Mouse (Mus musculus) small intestine, adult 2 months (tissue): ENCODE measurements at regions not wholly inside any gene's neighbourhood (a gene's known extent, or its start where the extent isn't known, plus 50 kb on each side); places are given as distances from the start of the nearest gene placed in this dataset.

ENCODE experiments used
- H3K27ac ChIP-seq: fragments of 200-500 bp; 2 replicates; pipeline ENCODE4 v1.5.1; 2012; ENCODE audit warnings: low read depth, low read length, control low read depth, inconsistent platforms; ENCODE audit not compliant: insufficient read depth
- H3K27me3 ChIP-seq: fragments of 200-500 bp; 2 replicates; pipeline ENCODE4 v1.6.1; 2012; ENCODE audit warnings: mild to moderate bottlenecking, moderate library complexity, low read length, inconsistent platforms; ENCODE audit not compliant: control insufficient read depth, insufficient read depth
- H3K36me3 ChIP-seq: fragments of 200-500 bp; 2 replicates; pipeline ENCODE4 v1.6.1; 2012; ENCODE audit warnings: mild to moderate bottlenecking, low read length, control low read depth, inconsistent platforms; ENCODE audit not compliant: control insufficient read depth, insufficient read depth
- H3K4me1 ChIP-seq: fragments of 200-500 bp; 2 replicates; pipeline ENCODE4 v1.6.1; 2012; ENCODE audit warnings: low read length, inconsistent platforms, mixed read lengths; ENCODE audit not compliant: control insufficient read depth, insufficient read depth, insufficient read length
- H3K4me3 ChIP-seq: fragments of 200-500 bp; 2 replicates; pipeline ENCODE4 v1.5.1; 2012; ENCODE audit warnings: low read depth, mild to moderate bottlenecking, control low read depth, inconsistent platforms, low read length, moderate library complexity
- CTCF ChIP-seq: fragments of 200-500 bp; IDR thresholded peaks from 2 replicates; pipeline ENCODE4 v1.5.1; 2012; ENCODE audit warnings: low read depth, mild to moderate bottlenecking, control low read depth, inconsistent platforms, low read length, moderate library complexity, mixed read lengths; ENCODE audit not compliant: insufficient replicate concordance, insufficient read length; ENCODE audit errors: extremely low read depth
- POLR2A ChIP-seq: fragments of 200-500 bp; IDR thresholded peaks from 2 replicates; pipeline ENCODE4 v1.6.1; 2012; ENCODE audit warnings: low read depth, mild to moderate bottlenecking, control low read depth, inconsistent platforms, low read length, moderate library complexity
- WGBS: fragments of 180-500 bp; shearing (Covaris S2); methylation state at CpG from one replicate; pipeline ENCODE4 v1.1.7; 2018; 5-methylcytosine and 5-hydroxymethylcytosine counted together

GRCm38 (mm10) chr7:115129001-115129400, 385.5 kb downstream of the Insc start:
- Histone ChIP-seq H3K36me3 (no peaks in the 10 kb centered on the region), H3K4me3 (no peak overlapping the region), H3K27me3 (no peaks in the 10 kb centered on the region), H3K4me1 (no peaks in the 10 kb centered on the region), H3K27ac (no peak overlapping the region)
- TF ChIP-seq CTCF (no peak), POLR2A (no peak)
- 55% methylated on average over 3 of the region's 3 CpGs for WGBS

- TF ChIP-seq POLR2A (no peak), CTCF (no peak)
- no peaks in the 10 kb centered on the region for H3K36me3 ChIP-seq
- H3K4me3 ChIP-seq = no peak overlapping the region
- no peaks in the 10 kb centered on the region for H3K4me1 ChIP-seq
- no peak overlapping the region for H3K27ac ChIP-seq
- no peaks in the 10 kb centered on the region for H3K27me3 ChIP-seq
- WGBS = 68% methylated on average over 10 of the region's 10 CpGs
Observed at GRCm38 (mm10) chr7:115131259-115131969, 387.9 kb downstream of the Insc start.

- no peak for TF ChIP-seq CTCF
- TF ChIP-seq POLR2A = no peak
- no peak overlapping the region for H3K4me3 ChIP-seq
- H3K4me1 ChIP-seq = no peaks in the 10 kb centered on the region
- no peaks in the 10 kb centered on the region for H3K27me3 ChIP-seq
- 41% methylated on average over 11 of the region's 11 CpGs for WGBS
- H3K27ac ChIP-seq = no peak overlapping the region
- H3K36me3 ChIP-seq = no peaks in the 10 kb centered on the region
Observed at GRCm38 (mm10) chr7:115131970-115132551, 388.6 kb downstream of the Insc start.

- Histone ChIP-seq H3K27ac (no peak overlapping the region), H3K4me3 (no peak overlapping the region), H3K27me3 (no peaks in the 10 kb centered on the region), H3K4me1 (no peaks in the 10 kb centered on the region), H3K36me3 (no peaks in the 10 kb centered on the region)
- no peak for TF ChIP-seq CTCF
- no peak for TF ChIP-seq POLR2A
- WGBS = 51% methylated on average over 3 of the region's 3 CpGs
Observed at GRCm38 (mm10) chr7:115132595-115132994, 389.1 kb downstream of the Insc start.

GRCm38 (mm10) chr7:115134926-115135575, 391.6 kb downstream of the Insc start:
- WGBS = 84% methylated on average over 3 of the region's 3 CpGs

GRCm38 (mm10) chr7:115140286-115140685, 396.8 kb downstream of the Insc start:
- Histone ChIP-seq H3K36me3 (no peaks in the 10 kb centered on the region), H3K27me3 (no peaks in the 10 kb centered on the region), H3K27ac (no peak overlapping the region), H3K4me1 (no peaks in the 10 kb centered on the region), H3K4me3 (no peak overlapping the region)
- TF ChIP-seq POLR2A (no peak), CTCF (no peak)
- 74% methylated on average over 3 of the region's 3 CpGs for WGBS

More at GRCm38 (mm10) chr7:115134926-115135575, 391.6 kb downstream of the Insc start:
- Histone ChIP-seq H3K4me1 (no peaks in the 10 kb centered on the region), H3K36me3 (no peaks in the 10 kb centered on the region), H3K27ac (no peak overlapping the region), H3K27me3 (no peaks in the 10 kb centered on the region), H3K4me3 (no peak overlapping the region)
- TF ChIP-seq CTCF (no peak), POLR2A (no peak)

GRCm38 (mm10) chr7:115142163-115142562, 398.7 kb downstream of the Insc start:
- H3K4me1 ChIP-seq = no peaks in the 10 kb centered on the region
- no peaks in the 10 kb centered on the region for H3K27me3 ChIP-seq
- no peak overlapping the region for H3K27ac ChIP-seq
- no peak for TF ChIP-seq POLR2A
- TF ChIP-seq CTCF = no peak
- 74% methylated on average over 2 of the region's 2 CpGs for WGBS
- no peak overlapping the region for H3K4me3 ChIP-seq
- H3K36me3 ChIP-seq = no peaks in the 10 kb centered on the region
